Mouse (Mus musculus): ENCODE data around the gene Kbtbd8. TPM values are rescaled to one million over a fixed set of nuclear protein-coding genes. Genes with fewer than 3 reads are reported as not detected.

Kbtbd8 gene
- polyA plus RNA-seq, 1 experiment from 2014 or later, result 3.2 TPM

Other genes with a start within 250 kb of the Kbtbd8 start
- not detected in 2 replicates for gene Gm10234, start 204.9 kb downstream of the Kbtbd8 start, polyA plus RNA-seq (2015; fragmentation: Nextera tagmentation; extraction: Ambion mirVana)